Mouse (Mus musculus) megakaryocyte, embryonic 14.5 days (primary cell): ENCODE measurements around the gene Pdcd4.

Experiments used
- FLI1 ChIP-seq: IDR thresholded peaks from 2 replicates; pipeline ENCODE4 v1.6.1; 2012; ENCODE audit warnings: low read length, inconsistent platforms, mixed read lengths
- GATA1 ChIP-seq: IDR thresholded peaks from 3 replicates; pipeline ENCODE4 v1.6.1; 2012; ENCODE audit warnings: mixed read lengths, low read length, inconsistent platforms, borderline replicate concordance

- TF ChIP-seq FLI1 (no peak), GATA1 (no peak)
Measured at GRCm38 (mm10) chr19:53890274-53890673, 1.8 kb upstream of the Pdcd4 start.
